Mouse (Mus musculus) liver, embryonic 14.5 days (tissue): Measurements from ENCODE around the gene Ubash3b. TPM values are rescaled to one million over a fixed set of nuclear protein-coding genes. Genes with fewer than 3 reads are reported as not detected.

Experiments
- ATAC-seq: fragments of 200-750 bp; cut with Nextera tagmentation; 2 replicates; pipeline ENCODE4 v1.8.0; 2017; ENCODE audit warnings: moderate number of reproducible peaks, mild to moderate bottlenecking, moderate library complexity; ENCODE audit not compliant: insufficient read depth
- DNase-seq, 3 experiments: peaks; one replicate each; pipeline ENCODE4 v3.0.0-alpha.2; 2012 to 2013; ENCODE audit warnings: low read depth in 3 of 3, low spot score in 3 of 3
- H3K27ac ChIP-seq: fragments of 300-500 bp; sonication (generic); 2 replicates; pipeline ENCODE4 v1.5.1; 2014; ENCODE audit warnings: moderate library complexity, mild to moderate bottlenecking, control low read depth, inconsistent platforms
- H3K27me3 ChIP-seq: fragments of 300-500 bp; sonication (generic); 2 replicates; pipeline ENCODE4 v1.6.1; 2014; ENCODE audit warnings: mild to moderate bottlenecking, low read length, moderate library complexity; ENCODE audit not compliant: control insufficient read depth, insufficient read depth
- H3K36me3 ChIP-seq: fragments of 300-500 bp; sonication (generic); replicated peaks from 2 replicates; pipeline ENCODE4 v1.6.1; 2014; ENCODE audit warnings: low read depth; ENCODE audit not compliant: control insufficient read depth, insufficient read depth
- H3K4me1 ChIP-seq, 2 experiments: fragments of 200-500 bp in 1 of 2; fragments of 300-500 bp in 1 of 2; sonication (generic) in 1 of 2; replicated peaks; 2 replicates each; pipeline ENCODE4 v1.6.1; 2012 to 2014; ENCODE audit warnings: antibody characterized with exemption in 1 of 2, inconsistent platforms in 1 of 2, low read length in 1 of 2; ENCODE audit not compliant: control insufficient read depth in 2 of 2, insufficient read depth in 2 of 2
- H3K4me2 ChIP-seq: fragments of 300-500 bp; sonication (generic); 2 replicates; pipeline ENCODE4 v1.6.1; 2014; ENCODE audit warnings: low read depth, mild to moderate bottlenecking, control low read depth, moderate library complexity
- H3K4me3 ChIP-seq, 2 experiments: fragments of 200-500 bp in 1 of 2; fragments of 300-500 bp in 1 of 2; sonication (generic) in 1 of 2; 2 replicates each; pipeline ENCODE4 v1.5.1; 2012 to 2014; ENCODE audit warnings: low read depth in 2 of 2, low read length in 2 of 2, mild to moderate bottlenecking in 2 of 2, control low read depth in 1 of 2, inconsistent platforms in 1 of 2, moderate library complexity in 1 of 2; ENCODE audit not compliant: insufficient read depth in 1 of 2
- H3K9ac ChIP-seq: fragments of 300-500 bp; sonication (generic); replicated peaks from 2 replicates; pipeline ENCODE4 v1.6.1; 2014; ENCODE audit warnings: mild to moderate bottlenecking, control low read depth, moderate library complexity
- H3K9me3 ChIP-seq: fragments of 300-500 bp; sonication (generic); 2 replicates; pipeline ENCODE4 v1.6.1; 2016; ENCODE audit warnings: low read length, mixed read lengths; ENCODE audit not compliant: control insufficient read depth
- CTCF ChIP-seq: IDR thresholded peaks from 2 replicates; pipeline ENCODE4 v1.5.1; 2016; ENCODE audit warnings: antibody characterized with exemption, low read depth, control low read depth
- EP300 ChIP-seq: IDR thresholded peaks from 2 replicates; pipeline ENCODE4 v1.6.1; 2016; ENCODE audit warnings: antibody characterized with exemption, low read depth
- WGBS: fragments of 180-500 bp; shearing (Covaris S2); extraction: QIAGEN DNeasy Blood & Tissue Kit; methylation state at CpG from one replicate; pipeline ENCODE4 v1.1.7; 2014; ENCODE audit not compliant: insufficient replicate concordance; 5-methylcytosine and 5-hydroxymethylcytosine counted together
- polyA plus RNA-seq, 2 experiments: library from polyadenylated mRNA; depleted of rRNA in 1 of 2; stranded (reverse) in 1 of 2; unstranded in 1 of 2; fragments of >200 nt; fragmentation: Nextera tagmentation in 1 of 2; extraction: Ambion mirVana in 1 of 2; gene quantifications; 2 replicates each; pipeline versions ENCODE4 v1.2.1 to v1.2.3; 2012 to 2014

Ubash3b gene
- polyA plus RNA-seq, 2 experiments, result 3.5 to 5.9 TPM

GRCm38 (mm10) chr9:41143115-41143514, 18.4 kb downstream of the Ubash3b start:
- no peak for TF ChIP-seq CTCF
- TF ChIP-seq EP300, result no peak
- Histone ChIP-seq H3K4me2 (no peak overlapping the region), H3K27me3 (no peaks in the 10 kb centered on the region), H3K4me1 (peaks cover 16 to 22% of the 10 kb centered on the region in 2 experiments), H3K4me3 (no peak overlapping the region), H3K36me3 (no peaks in the 10 kb centered on the region), H3K27ac (no peak overlapping the region), H3K9ac (no peak overlapping the region), H3K9me3 (no peaks in the 10 kb centered on the region)
- ATAC-seq (no peak), DNase-seq (no peak)
- 30% methylated on average over 3 of the region's 3 CpGs for WGBS

GRCm38 (mm10) chr9:41141026-41141425, 20.5 kb downstream of the Ubash3b start:
- H3K9ac ChIP-seq, result no peak overlapping the region
- no peak for TF ChIP-seq CTCF
- TF ChIP-seq EP300, result no peak
- no peak for ATAC-seq
- H3K9me3 ChIP-seq, result no peaks in the 10 kb centered on the region
- no peak overlapping the region for H3K27ac ChIP-seq
- no peak overlapping the region for H3K4me3 ChIP-seq
- no peaks in the 10 kb centered on the region for H3K27me3 ChIP-seq
- no peak for DNase-seq
- no peak overlapping the region for H3K4me2 ChIP-seq
- H3K36me3 ChIP-seq, result no peaks in the 10 kb centered on the region
- H3K4me1 ChIP-seq, result peaks cover 16 to 29% of the 10 kb centered on the region in 2 experiments
- WGBS, result 27% methylated on average over 2 of the region's 2 CpGs

GRCm38 (mm10) chr9:41138987-41139808, 22.3 kb downstream of the Ubash3b start:
- DNase-seq (peak in 1 of 3 experiments; percentile 10), ATAC-seq (peak; percentile 57; the same call in 1 of the 2 replicates)

GRCm38 (mm10) chr9:41136691-41137467, 24.6 kb downstream of the Ubash3b start:
- TF ChIP-seq EP300 (no peak), CTCF (no peak)
- H3K9me3 ChIP-seq, result no peaks in the 10 kb centered on the region
- H3K27me3 ChIP-seq, result no peaks in the 10 kb centered on the region
- H3K36me3 ChIP-seq, result no peaks in the 10 kb centered on the region
- no peak overlapping the region for H3K4me3 ChIP-seq
- ATAC-seq (no peak), DNase-seq (no peak)
- no peak overlapping the region for H3K9ac ChIP-seq
- no peak overlapping the region for H3K4me2 ChIP-seq
- WGBS, result 25% methylated on average over 7 of the region's 7 CpGs
- H3K27ac ChIP-seq, result no peak overlapping the region
- peaks cover 16 to 38% of the 10 kb centered on the region in 2 experiments for H3K4me1 ChIP-seq

More at GRCm38 (mm10) chr9:41138987-41139808, 22.3 kb downstream of the Ubash3b start:
- TF ChIP-seq EP300, result peak; percentile 29; the same call in 1 of the 2 replicates
- TF ChIP-seq CTCF, result no peak
- 14% methylated on average over 6 of the region's 6 CpGs for WGBS
- H3K9me3 ChIP-seq, result no peaks in the 10 kb centered on the region
- H3K36me3 ChIP-seq, result no peaks in the 10 kb centered on the region
- no peak overlapping the region; the same call in 1 of the 2 replicates for H3K9ac ChIP-seq
- H3K4me3 ChIP-seq, result no peak overlapping the region
- H3K4me2 ChIP-seq, result no peak overlapping the region
- no peak overlapping the region for H3K27ac ChIP-seq
- H3K4me1 ChIP-seq, result peaks cover 16 to 38% of the 10 kb centered on the region in 2 experiments
- no peaks in the 10 kb centered on the region for H3K27me3 ChIP-seq

GRCm38 (mm10) chr9:41136273-41136672, 25.2 kb downstream of the Ubash3b start:
- no peak overlapping the region for H3K4me3 ChIP-seq
- no peak for TF ChIP-seq CTCF
- TF ChIP-seq EP300, result no peak
- H3K9ac ChIP-seq, result no peak overlapping the region
- H3K9me3 ChIP-seq, result no peaks in the 10 kb centered on the region
- peaks cover 16 to 38% of the 10 kb centered on the region in 2 experiments for H3K4me1 ChIP-seq
- no peak overlapping the region for H3K27ac ChIP-seq
- no peak overlapping the region for H3K4me2 ChIP-seq
- H3K27me3 ChIP-seq, result no peaks in the 10 kb centered on the region
- ATAC-seq (no peak), DNase-seq (no peak)
- 60% methylated on average over 2 of the region's 2 CpGs for WGBS
- no peaks in the 10 kb centered on the region for H3K36me3 ChIP-seq
